Mouse (Mus musculus) kidney, embryonic 16.5 days (tissue): Measurements from ENCODE around the gene Wipf1. TPM values are rescaled to one million over a fixed set of nuclear protein-coding genes. Genes with fewer than 3 reads are reported as not detected.
"Not testable (repeated sequence)": the region's sequence is repeated elsewhere in the genome, so short reads cannot be mapped to it uniquely, and the experiment has no call there.

Source experiments
- ATAC-seq: fragments of 200-750 bp; cut with Nextera tagmentation; 2 replicates; pipeline ENCODE4 v1.8.0; 2017; ENCODE audit warnings: moderate TSS enrichment; ENCODE audit not compliant: low FRiP score, low TSS enrichment
- H3K27ac ChIP-seq: fragments of 300-500 bp; sonication (generic); 2 replicates; pipeline ENCODE4 v1.5.1; 2014; ENCODE audit warnings: low read length
- H3K27me3 ChIP-seq: fragments of 300-500 bp; sonication (generic); 2 replicates; pipeline ENCODE4 v1.6.1; 2014; ENCODE audit warnings: low read length, control low read depth, mixed read lengths; ENCODE audit not compliant: insufficient read depth
- H3K36me3 ChIP-seq: fragments of 300-500 bp; sonication (generic); 2 replicates; pipeline ENCODE4 v1.6.1; 2014; ENCODE audit warnings: low read length, control low read depth, mixed read lengths; ENCODE audit not compliant: insufficient read depth
- H3K4me1 ChIP-seq: fragments of 300-500 bp; sonication (generic); 2 replicates; pipeline ENCODE4 v1.6.1; 2014; ENCODE audit warnings: low read length, control low read depth, mixed read lengths; ENCODE audit not compliant: insufficient read depth
- H3K4me2 ChIP-seq: fragments of 300-500 bp; sonication (generic); replicated peaks from 2 replicates; pipeline ENCODE4 v1.6.1; 2014; ENCODE audit warnings: low read depth, low read length
- H3K4me3 ChIP-seq: fragments of 300-500 bp; sonication (generic); 2 replicates; pipeline ENCODE4 v1.5.1; 2014; ENCODE audit warnings: mild to moderate bottlenecking, low read length
- H3K9ac ChIP-seq: fragments of 300-500 bp; sonication (generic); replicated peaks from 2 replicates; pipeline ENCODE4 v1.6.1; 2014; ENCODE audit warnings: low read length
- H3K9me3 ChIP-seq: fragments of 300-500 bp; sonication (generic); 2 replicates; pipeline ENCODE4 v1.6.1; 2016; ENCODE audit warnings: low read length, control low read depth
- WGBS: fragments of 180-500 bp; shearing (Covaris S2); extraction: QIAGEN DNeasy Blood & Tissue Kit; methylation state at CpG from one replicate; pipeline ENCODE4 v1.1.7; 2014; 5-methylcytosine and 5-hydroxymethylcytosine counted together
- polyA plus RNA-seq: library from polyadenylated mRNA; unstranded; fragments of >200 nt; fragmentation: Nextera tagmentation; extraction: Ambion mirVana; gene quantifications from 2 replicates; pipeline ENCODE4 v1.2.1, GENCODE M21; 2015

Gene Wipf1
- polyA plus RNA-seq, 1 experiment from 2014 or later, result 8.6 TPM

DNA sequence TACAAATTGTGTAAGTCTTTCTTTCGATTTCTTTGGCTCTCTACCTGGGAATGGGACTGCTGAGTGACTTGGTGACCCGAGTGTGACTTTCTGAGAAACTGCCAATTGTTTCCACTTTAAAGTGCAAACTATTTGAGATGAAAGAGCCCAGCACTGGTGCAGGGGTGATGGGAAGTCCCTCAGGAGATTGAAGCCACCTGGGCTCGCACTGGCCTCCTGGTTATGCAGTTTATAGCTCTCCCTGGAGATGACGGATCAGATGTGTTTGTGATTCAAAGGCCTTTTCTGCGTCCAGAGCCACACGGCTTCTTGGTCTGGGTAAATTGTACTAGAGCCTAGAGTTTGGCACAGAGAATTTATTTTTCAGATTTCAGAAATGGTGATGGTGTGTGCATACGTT, 34.2 kb upstream of the Wipf1 start:
- WGBS, result 36% methylated on average over 7 of the region's 7 CpGs
- Histone ChIP-seq H3K4me2 (no peak overlapping the region), H3K4me3 (no peak overlapping the region), H3K27ac (no peak overlapping the region), H3K27me3 (no peaks in the 10 kb centered on the region), H3K36me3 (no peaks in the 10 kb centered on the region), H3K4me1 (peaks cover 14% of the 10 kb centered on the region; the same call in 1 of the 2 replicates), H3K9me3 (no peaks in the 10 kb centered on the region), H3K9ac (no peak overlapping the region)
- no peak for ATAC-seq

DNA sequence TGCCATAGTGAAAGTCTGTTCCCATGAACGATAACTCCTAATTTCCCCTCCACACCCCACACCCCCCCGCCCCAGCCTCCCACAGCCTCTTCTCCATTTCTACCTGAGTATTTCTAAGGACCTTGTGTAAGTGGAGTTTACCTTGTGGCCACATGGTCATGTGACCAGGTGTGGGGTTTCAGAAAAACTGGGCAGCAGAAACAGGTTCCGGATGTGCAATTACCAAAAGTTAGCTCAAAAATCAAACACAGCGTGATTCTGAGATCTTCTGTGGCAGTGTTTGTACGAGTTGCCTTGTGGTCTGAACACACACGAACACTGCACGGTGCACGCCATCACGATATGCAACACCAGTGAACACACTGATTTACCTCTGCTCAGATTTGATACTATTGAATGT, 33.1 kb upstream of the Wipf1 start:
- no peak overlapping the region for H3K9ac ChIP-seq
- H3K27ac ChIP-seq, result no peak overlapping the region
- H3K9me3 ChIP-seq, result no peaks in the 10 kb centered on the region
- no peaks in the 10 kb centered on the region for H3K27me3 ChIP-seq
- no peak overlapping the region for H3K4me2 ChIP-seq
- H3K36me3 ChIP-seq, result no peaks in the 10 kb centered on the region
- H3K4me3 ChIP-seq, result no peak overlapping the region
- 66% methylated on average over 9 of the region's 9 CpGs for WGBS
- H3K4me1 ChIP-seq, result peaks cover 14% of the 10 kb centered on the region; the same call in 1 of the 2 replicates
- ATAC-seq, result no peak

DNA sequence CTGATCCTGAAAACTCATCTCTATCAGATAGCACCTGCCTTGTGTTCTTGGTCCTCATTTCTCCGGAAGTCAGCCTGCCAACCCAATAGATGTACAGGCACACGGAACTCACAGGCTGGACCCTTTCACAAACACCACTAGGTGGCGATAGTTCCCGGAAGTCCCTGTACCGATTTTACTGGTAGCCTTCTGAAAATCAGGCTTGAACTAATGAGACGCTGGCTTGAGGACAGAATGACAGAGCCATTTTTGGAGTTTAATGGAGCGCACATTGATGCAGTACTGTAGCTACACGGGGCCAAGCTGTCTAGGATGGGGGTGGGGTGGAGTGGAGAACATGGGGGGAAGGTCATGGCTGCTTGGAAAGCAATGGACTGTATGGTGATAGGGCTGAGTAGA, 32.1 kb upstream of the Wipf1 start:
- no peaks in the 10 kb centered on the region for H3K27me3 ChIP-seq
- H3K4me1 ChIP-seq, result peaks cover 14% of the 10 kb centered on the region; the same call in 1 of the 2 replicates
- no peak overlapping the region for H3K27ac ChIP-seq
- 0 out of 2 replicates have a peak overlapping the region, but pooled peaks have one; percentile 62 for H3K9ac ChIP-seq
- H3K9me3 ChIP-seq, result no peaks in the 10 kb centered on the region
- peak; percentile 75 for ATAC-seq
- H3K4me2 ChIP-seq, result peak overlapping the region; percentile 75
- H3K36me3 ChIP-seq, result no peaks in the 10 kb centered on the region
- WGBS, result 7% methylated on average over 8 of the region's 8 CpGs
- peak overlapping the region; percentile 48 for H3K4me3 ChIP-seq

DNA sequence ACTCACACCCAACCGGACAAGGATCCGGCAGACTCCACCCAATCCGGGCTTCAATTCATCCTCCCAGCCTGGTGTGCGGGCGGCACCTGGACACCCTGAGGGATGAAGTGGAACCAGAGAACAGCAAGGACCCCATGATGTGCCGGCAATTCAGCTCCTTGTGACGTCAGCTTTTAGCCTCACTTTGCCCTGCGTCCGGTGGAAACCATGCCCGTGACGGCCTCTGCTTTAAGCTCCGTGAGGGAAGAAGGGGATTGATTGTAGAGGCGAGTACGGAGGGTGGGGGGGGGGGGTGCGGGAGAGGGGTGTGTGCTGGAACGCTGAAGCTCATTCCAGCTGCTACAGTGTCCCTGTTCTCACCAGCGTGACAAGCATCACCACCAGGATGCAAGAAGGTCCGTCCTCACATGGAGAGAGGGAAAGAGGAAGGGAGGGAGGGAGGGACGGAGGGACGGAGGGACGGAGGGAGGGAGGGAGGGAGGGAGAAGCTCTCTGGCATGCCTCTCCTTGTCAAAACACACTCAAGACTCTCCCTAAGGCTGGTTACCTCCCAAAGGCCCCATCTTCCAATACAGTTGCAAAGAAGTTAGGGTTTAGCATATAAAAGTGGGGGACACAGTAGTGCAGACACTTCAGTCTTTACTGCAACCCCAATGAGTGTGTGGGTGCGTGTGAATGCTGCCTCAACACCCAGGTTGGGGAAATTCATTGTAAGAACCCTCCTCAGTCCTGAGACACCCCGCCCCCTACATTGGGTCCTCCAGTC, 31.5 kb upstream of the Wipf1 start:
- no peaks in the 10 kb centered on the region for H3K27me3 ChIP-seq
- H3K4me1 ChIP-seq, result peaks cover 14% of the 10 kb centered on the region; the same call in 1 of the 2 replicates
- peak overlapping the region; percentile 48 for H3K4me3 ChIP-seq
- no peaks in the 10 kb centered on the region for H3K36me3 ChIP-seq
- peak overlapping the region; percentile 62 for H3K9ac ChIP-seq
- no peaks in the 10 kb centered on the region for H3K9me3 ChIP-seq
- peak; percentile 46 for ATAC-seq
- H3K4me2 ChIP-seq, result peak overlapping the region; percentile 75
- H3K27ac ChIP-seq, result no peak overlapping the region
- 3% methylated on average over 21 of the region's 23 CpGs for WGBS

DNA sequence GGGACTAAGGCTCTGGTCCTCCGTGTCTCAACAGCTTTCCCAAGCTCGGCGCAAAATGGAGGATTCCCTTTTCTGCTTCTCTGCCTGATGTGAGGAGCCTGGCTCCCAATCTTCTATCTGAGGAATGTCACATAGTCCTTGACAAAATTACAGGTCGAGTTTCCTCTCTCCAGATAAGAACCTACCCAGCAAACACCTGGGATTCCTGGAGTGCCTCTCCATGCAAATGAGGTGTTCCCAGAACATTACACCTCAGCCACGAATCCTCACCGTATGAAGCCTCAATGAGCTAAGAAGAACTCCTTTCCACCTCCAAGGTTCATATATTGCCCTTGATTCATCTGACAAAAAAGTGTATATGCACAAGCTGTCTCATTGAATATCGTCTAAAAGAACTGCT, 30.9 kb upstream of the Wipf1 start:
- H3K27ac ChIP-seq, result no peak overlapping the region
- no peaks in the 10 kb centered on the region for H3K27me3 ChIP-seq
- H3K36me3 ChIP-seq, result no peaks in the 10 kb centered on the region
- peak overlapping the region; percentile 48 for H3K4me3 ChIP-seq
- H3K4me2 ChIP-seq, result peak overlapping the region; percentile 75
- no peaks in the 10 kb centered on the region for H3K9me3 ChIP-seq
- ATAC-seq, result no peak
- H3K9ac ChIP-seq, result no peak overlapping the region
- peaks cover 14% of the 10 kb centered on the region; the same call in 1 of the 2 replicates for H3K4me1 ChIP-seq
- WGBS, result 49% methylated on average over 7 of the region's 7 CpGs

DNA sequence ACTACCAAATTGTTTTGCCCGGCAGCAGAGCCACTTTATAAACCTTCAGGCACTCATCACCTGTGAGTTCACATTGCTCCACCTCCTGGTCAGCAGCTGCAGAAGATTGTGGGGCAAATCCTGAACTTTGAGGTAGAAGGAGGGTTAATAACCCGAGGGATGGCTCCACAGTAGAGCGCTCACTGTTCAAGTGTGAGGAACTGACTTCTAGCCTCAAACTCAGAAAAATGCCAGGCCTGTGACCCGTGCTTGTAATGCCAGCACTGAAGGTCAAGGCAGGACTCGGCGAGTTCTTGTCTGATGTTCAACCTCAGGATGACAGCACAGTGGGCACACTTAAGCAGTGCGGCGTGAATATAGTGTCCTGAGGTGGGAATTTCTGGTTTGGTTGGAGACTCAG, 28.4 kb upstream of the Wipf1 start:
- ATAC-seq, result no peak
- Histone ChIP-seq H3K27ac (no peak overlapping the region), H3K4me2 (no peak overlapping the region), H3K4me3 (no peak overlapping the region), H3K9me3 (no peaks in the 10 kb centered on the region), H3K27me3 (no peaks in the 10 kb centered on the region), H3K36me3 (no peaks in the 10 kb centered on the region), H3K4me1 (peaks cover 5% of the 10 kb centered on the region; the same call in 1 of the 2 replicates), H3K9ac (no peak overlapping the region)
- 56% methylated on average over 8 of the region's 8 CpGs for WGBS

DNA sequence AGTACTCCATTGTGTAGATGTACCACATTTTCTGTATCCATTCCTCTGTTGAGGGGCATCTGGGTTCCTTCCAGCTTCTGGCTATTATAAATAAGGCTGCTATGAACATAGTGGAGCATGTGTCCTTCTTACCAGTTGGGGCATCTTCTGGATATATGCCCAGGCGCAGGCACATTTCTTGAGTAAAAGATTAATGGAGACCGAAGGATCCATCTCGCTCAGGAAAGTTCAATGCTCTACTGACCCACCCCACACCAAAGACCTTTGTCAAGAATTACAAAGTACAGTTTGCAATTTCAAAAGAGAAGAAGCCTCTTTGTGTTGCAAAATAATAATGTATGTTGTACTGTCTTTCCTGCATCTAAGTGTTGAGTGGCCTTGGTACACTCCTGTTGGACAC, 27.5 kb upstream of the Wipf1 start:
- not testable (repeated sequence) for H3K36me3 ChIP-seq, H3K4me1 ChIP-seq
- WGBS, result 92% methylated on average over 3 of the region's 3 CpGs

DNA sequence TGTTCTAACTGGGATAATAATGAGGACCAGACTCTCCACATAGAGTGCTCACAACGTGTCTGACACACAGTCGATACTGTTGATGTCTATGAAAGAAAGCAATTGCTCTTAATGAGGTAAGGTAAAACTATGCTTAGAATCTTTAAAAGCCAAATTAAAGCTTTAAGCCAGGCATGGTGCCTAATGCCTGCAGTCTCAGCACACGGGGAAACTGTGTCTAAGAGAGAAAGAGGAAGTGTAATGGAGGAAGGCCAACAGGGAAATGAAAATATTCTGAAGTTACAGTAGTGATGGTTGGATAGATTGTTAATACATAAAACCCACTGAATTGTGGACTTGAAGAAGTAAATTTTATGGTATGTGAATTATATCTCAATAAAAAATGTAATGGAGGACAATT, 24.9 kb upstream of the Wipf1 start:
- no peak overlapping the region for H3K27ac ChIP-seq
- H3K9ac ChIP-seq, result no peak overlapping the region
- WGBS, result 73% methylated on average over 3 of the region's 3 CpGs

More for the DNA sequence above, 27.5 kb upstream of the Wipf1 start:
- not testable (repeated sequence) for H3K9ac ChIP-seq, H3K4me2 ChIP-seq, H3K27me3 ChIP-seq, ATAC-seq, H3K27ac ChIP-seq, H3K9me3 ChIP-seq, H3K4me3 ChIP-seq

DNA sequence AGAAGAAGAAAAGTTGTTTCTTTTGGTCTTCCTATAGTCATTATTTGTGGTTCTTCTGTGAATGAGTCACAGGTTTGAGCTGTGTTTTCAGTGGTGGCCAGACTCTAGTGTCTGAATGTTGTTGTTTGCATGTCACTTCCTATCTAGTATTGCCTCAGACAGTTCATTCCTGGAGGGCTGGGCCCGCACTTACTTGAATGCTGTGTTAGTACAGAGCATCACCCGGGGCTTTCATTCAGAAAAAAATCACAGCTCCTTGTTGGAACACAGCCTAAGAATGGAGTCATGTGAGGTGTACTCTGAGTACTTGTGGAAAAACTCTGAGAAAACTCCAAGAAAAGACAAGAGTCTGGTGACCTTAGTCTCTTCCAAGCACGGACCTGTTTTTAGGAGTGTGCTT, 23.4 kb upstream of the Wipf1 start:
- no peaks in the 10 kb centered on the region for H3K36me3 ChIP-seq
- no peaks in the 10 kb centered on the region for H3K27me3 ChIP-seq
- H3K27ac ChIP-seq, result no peak overlapping the region
- H3K4me1 ChIP-seq, result no peaks in the 10 kb centered on the region
- H3K9me3 ChIP-seq, result no peaks in the 10 kb centered on the region
- WGBS, result 48% methylated on average over 3 of the region's 3 CpGs
- no peak overlapping the region for H3K4me3 ChIP-seq
- no peak overlapping the region for H3K9ac ChIP-seq
- no peak overlapping the region for H3K4me2 ChIP-seq
- ATAC-seq, result no peak

More for the DNA sequence above, 24.9 kb upstream of the Wipf1 start:
- Histone ChIP-seq H3K4me1 (no peaks in the 10 kb centered on the region), H3K36me3 (no peaks in the 10 kb centered on the region), H3K27me3 (no peaks in the 10 kb centered on the region), H3K9me3 (no peaks in the 10 kb centered on the region), H3K4me3 (no peak overlapping the region), H3K4me2 (no peak overlapping the region)
- ATAC-seq, result no peak

DNA sequence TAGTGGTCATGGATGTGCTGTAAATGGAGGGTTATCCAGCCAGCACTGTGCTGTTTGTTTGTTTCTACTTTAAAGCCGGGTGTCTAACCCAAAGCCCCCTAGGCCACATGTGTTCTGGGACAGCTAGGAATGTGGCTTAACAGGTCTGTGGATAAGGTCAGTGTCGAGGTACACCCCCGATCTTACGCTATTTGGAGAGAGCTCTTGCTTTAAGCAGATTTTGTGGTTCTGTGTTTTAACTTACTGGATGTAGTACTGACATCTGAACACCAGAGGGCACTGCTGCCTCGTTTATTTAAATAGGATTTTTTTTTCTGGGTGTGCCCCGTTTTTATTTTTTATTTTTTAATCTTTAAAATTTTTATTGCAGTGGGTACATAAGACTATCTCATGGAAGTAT, 21.2 kb upstream of the Wipf1 start:
- 20% methylated on average over 6 of the region's 6 CpGs for WGBS
- Histone ChIP-seq H3K27me3 (no peaks in the 10 kb centered on the region), H3K9me3 (no peaks in the 10 kb centered on the region), H3K27ac (no peak overlapping the region), H3K4me1 (no peaks in the 10 kb centered on the region), H3K4me3 (no peak overlapping the region), H3K9ac (no peak overlapping the region), H3K4me2 (no peak overlapping the region), H3K36me3 (no peaks in the 10 kb centered on the region)
- no peak for ATAC-seq
